Mouse (Mus musculus) stomach, embryonic 14.5 days (tissue): ENCODE data around the gene Hmga2. TPM values are rescaled to one million over a fixed set of nuclear protein-coding genes. Genes with fewer than 3 reads are reported as not detected.
A peak's percentile ranks its signal among the peaks of the same experiment; 100 is the strongest.

Experiments
- ATAC-seq: fragments of 200-750 bp; cut with Nextera tagmentation; 2 replicates; pipeline ENCODE4 v1.8.0; 2017; ENCODE audit warnings: low read depth, moderate TSS enrichment; ENCODE audit not compliant: insufficient number of reproducible peaks, insufficient read depth, low FRiP score
- H3K27ac ChIP-seq: fragments of 300-500 bp; sonication (generic); 2 replicates; pipeline ENCODE4 v1.5.1; 2014; ENCODE audit warnings: mild to moderate bottlenecking, low read length, moderate library complexity, mixed read lengths
- H3K27me3 ChIP-seq: fragments of 300-500 bp; sonication (generic); 2 replicates; pipeline ENCODE4 v1.6.1; 2014; ENCODE audit warnings: low read length, control low read depth, mixed read lengths; ENCODE audit not compliant: control insufficient read depth, insufficient read depth
- H3K36me3 ChIP-seq: fragments of 300-500 bp; sonication (generic); 2 replicates; pipeline ENCODE4 v1.6.1; 2014; ENCODE audit warnings: mild to moderate bottlenecking, control low read depth, low read length, moderate library complexity, mixed read lengths; ENCODE audit not compliant: control insufficient read depth, insufficient read depth
- H3K4me1 ChIP-seq: fragments of 300-500 bp; sonication (generic); 2 replicates; pipeline ENCODE4 v1.6.1; 2014; ENCODE audit warnings: low read length, control low read depth, mixed read lengths; ENCODE audit not compliant: control insufficient read depth, insufficient read depth
- H3K4me2 ChIP-seq: fragments of 300-500 bp; sonication (generic); replicated peaks from 2 replicates; pipeline ENCODE4 v1.6.1; 2014; ENCODE audit warnings: low read depth, low read length, control low read depth
- H3K4me3 ChIP-seq: fragments of 300-500 bp; sonication (generic); 2 replicates; pipeline ENCODE4 v1.5.1; 2014; ENCODE audit warnings: low read depth, low read length, control low read depth
- H3K9ac ChIP-seq: fragments of 300-500 bp; sonication (generic); replicated peaks from 2 replicates; pipeline ENCODE4 v1.6.1; 2014; ENCODE audit warnings: low read depth, mild to moderate bottlenecking, control low read depth, low read length, moderate library complexity, mixed read lengths
- H3K9me3 ChIP-seq: fragments of 300-500 bp; sonication (generic); 2 replicates; pipeline ENCODE4 v1.6.1; 2016; ENCODE audit warnings: low read depth, low read length, control low read depth; ENCODE audit not compliant: control insufficient read depth
- WGBS: fragments of 180-500 bp; shearing (Covaris S2); extraction: QIAGEN DNeasy Blood & Tissue Kit; methylation state at CpG from one replicate; pipeline ENCODE4 v1.1.7; 2014; 5-methylcytosine and 5-hydroxymethylcytosine counted together
- polyA plus RNA-seq: library from polyadenylated mRNA; unstranded; fragments of >200 nt; fragmentation: Nextera tagmentation; extraction: Ambion mirVana; gene quantifications from 2 replicates; pipeline ENCODE4 v1.2.1, GENCODE M21; 2014

The Hmga2 gene
- polyA plus RNA-seq, 1 experiment from 2014 or later, result 57.8 TPM

GRCm38 (mm10) chr10:120429199-120429551 lies 47.1 kb downstream of the Hmga2 start:
- peaks cover 59% of the 10 kb centered on the region for H3K4me1 ChIP-seq

GRCm38 (mm10) chr10:120428430-120429198 lies 47.7 kb downstream of the Hmga2 start:
- Histone ChIP-seq H3K36me3 (peaks cover 4% of the 10 kb centered on the region; the same call in 1 of the 2 replicates), H3K9me3 (no peaks in the 10 kb centered on the region), H3K27me3 (no peaks in the 10 kb centered on the region), H3K4me1 (peaks cover 60% of the 10 kb centered on the region), H3K27ac (peak overlapping the region; percentile 64; the same call in 1 of the 2 replicates), H3K4me3 (no peak overlapping the region), H3K4me2 (no peak overlapping the region), H3K9ac (no peak overlapping the region)
- 66% methylated on average over 33 of the region's 33 CpGs for WGBS
- no peak for ATAC-seq

More at GRCm38 (mm10) chr10:120429199-120429551, 47.1 kb downstream of the Hmga2 start:
- ATAC-seq, result no peak
- H3K4me2 ChIP-seq, result no peak overlapping the region
- no peaks in the 10 kb centered on the region for H3K9me3 ChIP-seq
- WGBS, result 68% methylated on average over 10 of the region's 10 CpGs
- peaks cover 4% of the 10 kb centered on the region; the same call in 1 of the 2 replicates for H3K36me3 ChIP-seq
- H3K9ac ChIP-seq, result no peak overlapping the region
- H3K4me3 ChIP-seq, result no peak overlapping the region
- no peaks in the 10 kb centered on the region for H3K27me3 ChIP-seq
- no peak overlapping the region; the same call in 1 of the 2 replicates for H3K27ac ChIP-seq

GRCm38 (mm10) chr10:120426086-120426610 lies 50.1 kb downstream of the Hmga2 start:
- Histone ChIP-seq H3K4me3 (no peak overlapping the region), H3K36me3 (peaks cover 5% of the 10 kb centered on the region; the same call in 1 of the 2 replicates), H3K9me3 (no peaks in the 10 kb centered on the region), H3K4me2 (no peak overlapping the region), H3K9ac (no peak overlapping the region), H3K4me1 (peaks cover 63% of the 10 kb centered on the region), H3K27me3 (no peaks in the 10 kb centered on the region), H3K27ac (peak overlapping the region; percentile 39; the same call in 1 of the 2 replicates)
- WGBS, result 60% methylated on average over 14 of the region's 14 CpGs
- ATAC-seq, result no peak

GRCm38 (mm10) chr10:120424015-120424414 lies 52.3 kb downstream of the Hmga2 start:
- H3K9me3 ChIP-seq, result no peaks in the 10 kb centered on the region
- no peak for ATAC-seq
- H3K4me2 ChIP-seq, result no peak overlapping the region
- H3K27me3 ChIP-seq, result no peaks in the 10 kb centered on the region
- peaks cover 51% of the 10 kb centered on the region for H3K4me1 ChIP-seq
- no peak overlapping the region for H3K4me3 ChIP-seq
- 46% methylated on average over 9 of the region's 9 CpGs for WGBS
- H3K27ac ChIP-seq, result peak overlapping the region; percentile 59; the same call in 1 of the 2 replicates
- H3K36me3 ChIP-seq, result peaks cover 5% of the 10 kb centered on the region; the same call in 1 of the 2 replicates
- H3K9ac ChIP-seq, result no peak overlapping the region

GRCm38 (mm10) chr10:120423256-120423655 lies 53.0 kb downstream of the Hmga2 start:
- ATAC-seq, result no peak
- Histone ChIP-seq H3K4me1 (peaks cover 51% of the 10 kb centered on the region), H3K36me3 (peaks cover 5% of the 10 kb centered on the region; the same call in 1 of the 2 replicates), H3K9me3 (no peaks in the 10 kb centered on the region), H3K9ac (no peak overlapping the region), H3K4me3 (no peak overlapping the region), H3K27ac (peak overlapping the region; percentile 59; the same call in 1 of the 2 replicates), H3K4me2 (no peak overlapping the region), H3K27me3 (no peaks in the 10 kb centered on the region)
- 54% methylated on average over 7 of the region's 7 CpGs for WGBS

- H3K36me3 ChIP-seq, result peaks cover 5% of the 10 kb centered on the region; the same call in 1 of the 2 replicates
Measured at GRCm38 (mm10) chr10:120422820-120423219, 53.4 kb downstream of the Hmga2 start.

GRCm38 (mm10) chr10:120422050-120422449 lies 54.2 kb downstream of the Hmga2 start:
- Histone ChIP-seq H3K4me1 (peaks cover 58% of the 10 kb centered on the region), H3K9me3 (no peaks in the 10 kb centered on the region), H3K27me3 (no peaks in the 10 kb centered on the region), H3K27ac (peak overlapping the region; percentile 76; the same call in 1 of the 2 replicates), H3K4me3 (no peak overlapping the region), H3K4me2 (peak overlapping the region; percentile 14; the same call in 1 of the 2 replicates), H3K36me3 (peaks cover 5% of the 10 kb centered on the region; the same call in 1 of the 2 replicates), H3K9ac (0 out of 2 replicates have a peak overlapping the region, but pooled peaks have one; percentile 6)
- WGBS, result 16% methylated on average over 10 of the region's 10 CpGs
- peak; percentile 33; the same call in 1 of the 2 replicates for ATAC-seq

More at GRCm38 (mm10) chr10:120422820-120423219, 53.4 kb downstream of the Hmga2 start:
- ATAC-seq, result no peak
- Histone ChIP-seq H3K9me3 (no peaks in the 10 kb centered on the region), H3K4me2 (no peak overlapping the region), H3K27me3 (no peaks in the 10 kb centered on the region), H3K4me3 (no peak overlapping the region), H3K9ac (no peak overlapping the region), H3K4me1 (peaks cover 53% of the 10 kb centered on the region), H3K27ac (peak overlapping the region; percentile 55)
- 61% methylated on average over 4 of the region's 4 CpGs for WGBS

GRCm38 (mm10) chr10:120420971-120421629 lies 55.2 kb downstream of the Hmga2 start:
- Histone ChIP-seq H3K27me3 (no peaks in the 10 kb centered on the region), H3K9me3 (no peaks in the 10 kb centered on the region), H3K36me3 (peaks cover 5% of the 10 kb centered on the region; the same call in 1 of the 2 replicates), H3K4me1 (peaks cover 62% of the 10 kb centered on the region), H3K4me3 (no peak overlapping the region), H3K4me2 (no peak overlapping the region), H3K9ac (no peak overlapping the region), H3K27ac (no peak overlapping the region)
- ATAC-seq, result no peak
- WGBS, result 43% methylated on average over 15 of the region's 15 CpGs
